Mouse (Mus musculus): Measurements from ENCODE around the gene Selenos. TPM values are rescaled to one million over a fixed set of nuclear protein-coding genes. Genes with fewer than 3 reads are reported as not detected.
"Not testable (repeated sequence)": the region's sequence is repeated elsewhere in the genome, so short reads cannot be mapped to it uniquely, and the experiment has no call there.

Selenos gene
- polyA plus RNA-seq, 1 experiment from 2014 or later, result 121 TPM

DNA sequence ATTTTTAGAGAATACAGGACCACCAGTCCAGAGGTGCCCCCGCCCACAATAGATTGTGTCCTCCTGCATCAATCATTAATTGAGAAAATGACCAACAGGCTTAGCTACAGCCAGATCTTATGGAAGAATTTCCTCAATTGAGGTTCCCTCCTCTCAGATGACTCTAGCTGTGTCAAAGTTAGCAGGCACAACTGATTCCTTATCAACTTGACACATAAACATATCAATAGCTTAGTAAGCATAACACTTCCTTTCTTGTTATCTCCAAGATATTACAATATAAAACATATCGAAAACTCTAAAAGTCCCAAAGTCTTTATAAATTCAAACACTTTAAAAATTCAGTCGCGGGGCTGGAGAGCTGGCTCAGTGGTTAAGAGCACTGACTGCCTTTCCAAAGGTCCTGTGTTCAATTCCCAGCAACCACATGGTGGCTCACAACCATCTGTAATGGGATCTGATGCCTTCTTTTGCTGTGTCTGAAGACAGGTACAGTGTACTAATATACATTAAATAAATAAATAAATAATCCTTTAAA lies 25.4 kb upstream of the Selenos start:
- H3K9ac ChIP-seq, result no peak overlapping the region
- no peak overlapping the region for H3K27ac ChIP-seq
- H3K4me3 ChIP-seq (replicated peaks), result no peak overlapping the region
- H3K4me1 ChIP-seq, result no peaks in the 10 kb centered on the region
- H3K36me3 ChIP-seq, result no peaks in the 10 kb centered on the region
- H3K9me3 ChIP-seq, result no peaks in the 10 kb centered on the region
- H3K27me3 ChIP-seq (replicated peaks), result no peaks in the 10 kb centered on the region
- no peak for ATAC-seq (ENCODE audit: insufficient read depth, low FRiP score, low read depth)
- H3K4me2 ChIP-seq, result no peak overlapping the region
- WGBS, result 86% methylated on average over 4 of the region's 4 CpGs

DNA sequence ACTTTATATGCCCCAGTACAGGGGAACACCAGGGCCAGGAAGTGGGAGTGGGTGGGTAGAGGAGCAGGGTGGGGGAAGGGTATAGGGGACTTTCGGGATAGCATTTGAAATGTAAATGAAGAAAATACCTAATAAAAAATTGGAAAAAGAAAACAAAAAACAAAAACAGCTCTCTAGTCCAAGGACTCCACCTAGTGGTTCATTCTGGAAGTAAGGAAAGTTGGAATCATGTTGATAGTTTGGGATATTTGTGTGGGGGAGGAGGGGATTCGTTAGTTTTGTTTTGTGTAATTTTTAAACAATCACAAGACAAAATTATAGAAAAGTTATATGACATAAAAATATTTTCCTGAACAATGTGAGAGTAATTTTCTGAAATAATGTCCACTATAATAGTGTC lies 24.1 kb upstream of the Selenos start:
- not testable (repeated sequence) for H3K9me3 ChIP-seq; H3K27me3 ChIP-seq (replicated peaks); H3K9ac ChIP-seq; ATAC-seq (ENCODE audit: insufficient read depth, low FRiP score, low read depth); H3K36me3 ChIP-seq; H3K4me2 ChIP-seq; H3K4me3 ChIP-seq (replicated peaks); H3K27ac ChIP-seq; H3K4me1 ChIP-seq
- WGBS, result 5% methylated on average over 2 of the region's 2 CpGs

DNA sequence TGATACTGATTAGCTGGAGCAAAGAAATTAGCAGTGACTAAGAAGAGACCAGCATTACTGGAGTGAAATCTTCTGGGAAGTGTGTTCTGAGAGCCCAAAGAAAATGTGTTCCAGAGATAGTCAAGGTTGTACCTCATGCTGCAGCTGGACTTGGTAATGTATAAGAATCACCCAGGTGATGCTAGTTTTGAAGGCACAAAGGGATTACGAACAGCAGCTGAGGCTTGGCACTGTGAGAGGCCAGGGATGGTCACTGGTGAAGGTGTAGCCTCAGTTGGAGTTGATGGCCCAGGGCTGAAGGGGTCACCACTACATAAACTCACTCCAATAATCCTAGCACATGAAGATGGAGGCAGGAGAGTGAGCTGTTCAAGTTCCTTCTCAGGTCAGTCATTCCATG lies 20.7 kb upstream of the Selenos start, which contains the start of gene Snrpa1:
TSS of gene Snrpa1 (plus strand) at position 301 of the 400 bp plus-strand sequence.
- Histone ChIP-seq H3K36me3 (peaks cover 4% of the 10 kb centered on the region; the same call in 1 of the 2 replicates), H3K9me3 (no peaks in the 10 kb centered on the region), H3K27me3 (replicated peaks) (no peaks in the 10 kb centered on the region), H3K4me3 (replicated peaks) (peak within 1 kb of the TSS; percentile 87), H3K9ac (peak within 1 kb of the TSS; percentile 94), H3K27ac (no peak within 1 kb of the TSS), H3K4me2 (peak within 1 kb of the TSS; percentile 86), H3K4me1 (peaks cover 7% of the 10 kb centered on the region; the same call in 1 of the 2 replicates)
- WGBS, result 83% methylated on average over 1 of the region's 1 CpGs
- ATAC-seq (ENCODE audit: insufficient read depth, low FRiP score, low read depth), result no peak

DNA sequence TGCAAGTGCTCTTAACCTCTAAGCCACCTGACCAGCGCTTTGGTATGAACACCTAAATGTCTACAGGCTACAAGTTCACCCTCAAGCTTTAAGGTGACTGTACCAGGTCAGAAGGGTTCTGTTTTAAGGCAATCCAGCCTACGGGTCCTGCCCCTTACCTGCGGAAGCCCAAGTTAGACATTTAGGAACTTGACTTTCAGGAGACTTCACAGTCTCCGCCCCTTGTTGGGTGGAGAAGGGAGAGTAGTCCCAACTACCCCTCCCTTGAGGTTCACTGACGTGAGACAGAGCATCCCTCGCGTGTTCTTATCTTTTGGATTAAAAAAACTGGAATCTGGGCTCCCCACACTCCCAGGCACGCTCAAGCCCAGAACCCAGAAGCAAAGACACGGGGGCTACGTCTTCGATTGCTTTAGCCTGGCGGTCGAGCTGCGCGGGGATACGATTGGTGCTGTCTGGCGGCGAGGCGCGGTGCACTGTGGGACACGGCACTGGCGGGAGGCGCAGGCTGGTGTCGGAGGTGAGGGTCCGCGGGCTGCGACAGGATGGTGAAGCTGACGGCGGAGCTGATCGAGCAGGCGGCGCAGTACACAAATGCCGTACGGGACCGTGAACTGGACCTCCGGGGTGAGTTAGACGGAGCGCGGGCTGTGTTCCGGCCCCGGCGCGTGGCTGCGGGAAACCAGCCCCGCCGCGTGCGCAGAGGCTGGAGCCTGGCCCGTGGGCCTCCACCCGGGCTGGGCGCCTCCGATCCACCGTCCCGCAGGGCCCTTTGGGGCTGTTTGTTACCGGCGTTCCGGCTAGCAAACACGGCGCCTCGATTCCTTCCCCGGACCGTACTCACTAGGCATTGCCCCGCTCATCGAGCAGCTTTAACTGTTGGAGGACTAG lies 19.1 kb upstream of the Selenos start:
- under 1% methylated on average over 64 of the region's 64 CpGs for WGBS
- Histone ChIP-seq H3K4me3 (replicated peaks) (peak overlapping the region; percentile 87), H3K9ac (peak overlapping the region; percentile 94), H3K9me3 (no peaks in the 10 kb centered on the region), H3K27ac (peak overlapping the region; percentile 78), H3K27me3 (replicated peaks) (no peaks in the 10 kb centered on the region), H3K4me1 (peaks cover 7% of the 10 kb centered on the region; the same call in 1 of the 2 replicates), H3K4me2 (peak overlapping the region; percentile 86), H3K36me3 (peaks cover 15% of the 10 kb centered on the region; the same call in 1 of the 2 replicates)
- peak; percentile 93 for ATAC-seq (ENCODE audit: insufficient read depth, low FRiP score, low read depth)

DNA sequence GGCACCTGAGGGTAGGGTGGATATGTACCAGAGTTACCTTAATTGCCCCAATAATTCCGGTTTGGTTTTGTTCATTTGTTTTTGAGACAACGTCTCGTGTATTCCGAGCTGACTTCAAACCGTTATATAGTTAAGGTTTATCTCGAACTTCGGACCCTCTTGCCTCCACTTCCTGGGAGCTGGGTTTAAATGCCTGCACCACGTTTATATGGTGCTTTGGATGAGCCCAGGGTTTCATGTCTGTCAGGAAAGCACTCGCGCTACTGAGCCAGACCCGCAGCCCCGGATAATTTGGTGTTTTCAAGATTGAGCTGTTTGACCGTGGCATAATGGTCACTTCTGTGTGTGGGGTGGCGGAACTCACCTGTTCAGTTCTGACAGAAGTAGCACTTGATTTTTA lies 18.4 kb upstream of the Selenos start:
- no peak for ATAC-seq (ENCODE audit: insufficient read depth, low FRiP score, low read depth)
- H3K27me3 ChIP-seq (replicated peaks), result no peaks in the 10 kb centered on the region
- peak overlapping the region; percentile 78; the same call in 1 of the 2 replicates for H3K27ac ChIP-seq
- H3K4me2 ChIP-seq, result peak overlapping the region; percentile 86
- peak overlapping the region; percentile 94 for H3K9ac ChIP-seq
- no peaks in the 10 kb centered on the region for H3K9me3 ChIP-seq
- peaks cover 7% of the 10 kb centered on the region; the same call in 1 of the 2 replicates for H3K4me1 ChIP-seq
- H3K36me3 ChIP-seq, result peaks cover 19% of the 10 kb centered on the region
- peak overlapping the region; percentile 87 for H3K4me3 ChIP-seq (replicated peaks)
- 2% methylated on average over 14 of the region's 14 CpGs for WGBS

DNA sequence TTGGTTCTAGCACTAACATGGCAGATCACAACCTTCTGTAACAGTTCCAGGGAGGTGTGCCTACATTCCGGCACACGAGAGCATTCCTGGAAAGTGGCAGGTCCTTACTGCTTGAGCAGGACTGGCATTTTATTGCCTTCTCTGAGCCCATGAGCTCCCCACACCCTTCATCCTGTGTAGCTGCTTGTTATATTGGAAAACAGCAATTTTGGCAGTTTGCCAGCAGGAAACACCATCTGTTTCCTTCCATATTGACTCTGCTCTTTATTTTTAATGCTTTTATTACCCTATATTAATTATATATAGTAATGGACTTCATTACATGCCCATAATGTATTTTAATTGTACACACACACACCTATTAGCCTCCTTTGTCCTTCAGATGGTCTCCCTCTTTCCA lies 3.0 kb upstream of the Selenos start:
- H3K4me3 ChIP-seq (replicated peaks), result no peak overlapping the region
- no peaks in the 10 kb centered on the region for H3K9me3 ChIP-seq
- ATAC-seq (ENCODE audit: insufficient read depth, low FRiP score, low read depth), result no peak
- WGBS, result 72% methylated on average over 2 of the region's 2 CpGs
- peaks cover 23% of the 10 kb centered on the region for H3K36me3 ChIP-seq
- peaks cover 7% of the 10 kb centered on the region; the same call in 1 of the 2 replicates for H3K4me1 ChIP-seq
- no peak overlapping the region for H3K27ac ChIP-seq
- H3K9ac ChIP-seq, result no peak overlapping the region
- H3K4me2 ChIP-seq, result no peak overlapping the region
- no peaks in the 10 kb centered on the region for H3K27me3 ChIP-seq (replicated peaks)

DNA sequence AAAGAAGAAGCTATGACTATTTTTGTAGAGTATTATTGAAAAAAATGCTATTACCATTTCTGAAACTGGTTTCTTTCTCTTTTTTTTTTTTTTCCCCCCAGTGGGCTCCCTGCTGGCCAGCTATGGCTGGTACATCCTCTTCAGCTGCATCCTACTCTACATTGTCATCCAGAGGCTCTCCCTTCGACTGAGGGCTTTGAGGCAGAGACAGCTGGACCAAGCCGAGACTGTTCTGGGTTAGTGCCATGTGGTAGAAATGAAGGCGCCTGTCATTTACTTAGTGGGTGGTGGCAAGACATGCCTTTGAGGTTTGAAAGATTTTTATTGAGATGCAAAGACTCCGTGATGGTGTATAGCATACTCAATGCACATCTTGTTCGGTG lies 773 bp downstream of the Selenos start:
- peak overlapping the region; percentile 75 for H3K4me3 ChIP-seq (replicated peaks)
- no peaks in the 10 kb centered on the region for H3K9me3 ChIP-seq
- peaks cover 16% of the 10 kb centered on the region for H3K36me3 ChIP-seq
- H3K4me1 ChIP-seq, result peaks cover 7% of the 10 kb centered on the region; the same call in 1 of the 2 replicates
- peak overlapping the region; percentile 69 for H3K4me2 ChIP-seq
- no peak overlapping the region; the same call in 1 of the 2 replicates for H3K27ac ChIP-seq
- no peak for ATAC-seq (ENCODE audit: insufficient read depth, low FRiP score, low read depth)
- no peaks in the 10 kb centered on the region for H3K27me3 ChIP-seq (replicated peaks)
- H3K9ac ChIP-seq, result peak overlapping the region; percentile 69; the same call in 1 of the 2 replicates
- 32% methylated on average over 5 of the region's 5 CpGs for WGBS

DNA sequence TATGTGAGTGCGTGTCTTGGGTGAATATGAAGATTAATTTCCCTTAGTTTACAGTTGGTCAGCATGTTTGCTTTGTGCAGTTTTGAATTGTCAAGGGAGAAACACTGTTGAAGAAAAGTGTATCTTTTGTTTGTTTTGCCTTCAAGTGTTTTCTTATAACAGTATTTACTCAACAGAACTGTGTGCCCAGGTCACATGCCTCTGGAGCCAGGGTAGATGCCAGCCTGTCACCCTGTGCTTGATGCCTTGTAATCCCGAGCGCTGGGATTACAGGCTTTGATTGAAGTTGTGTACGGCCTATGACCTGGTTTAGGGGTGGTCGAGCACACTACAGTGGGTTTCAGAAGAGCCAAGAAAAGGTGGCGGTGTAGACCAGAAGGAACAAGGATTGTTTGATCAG lies 4.3 kb downstream of the Selenos start:
- peaks cover 7% of the 10 kb centered on the region; the same call in 1 of the 2 replicates for H3K4me1 ChIP-seq
- no peak overlapping the region for H3K9ac ChIP-seq
- ATAC-seq (ENCODE audit: insufficient read depth, low FRiP score, low read depth), result no peak
- H3K27ac ChIP-seq, result no peak overlapping the region
- WGBS, result 72% methylated on average over 6 of the region's 6 CpGs
- H3K9me3 ChIP-seq, result no peaks in the 10 kb centered on the region
- no peaks in the 10 kb centered on the region for H3K27me3 ChIP-seq (replicated peaks)
- no peak overlapping the region for H3K4me3 ChIP-seq (replicated peaks)
- peaks cover 38% of the 10 kb centered on the region for H3K36me3 ChIP-seq
- no peak overlapping the region for H3K4me2 ChIP-seq

DNA sequence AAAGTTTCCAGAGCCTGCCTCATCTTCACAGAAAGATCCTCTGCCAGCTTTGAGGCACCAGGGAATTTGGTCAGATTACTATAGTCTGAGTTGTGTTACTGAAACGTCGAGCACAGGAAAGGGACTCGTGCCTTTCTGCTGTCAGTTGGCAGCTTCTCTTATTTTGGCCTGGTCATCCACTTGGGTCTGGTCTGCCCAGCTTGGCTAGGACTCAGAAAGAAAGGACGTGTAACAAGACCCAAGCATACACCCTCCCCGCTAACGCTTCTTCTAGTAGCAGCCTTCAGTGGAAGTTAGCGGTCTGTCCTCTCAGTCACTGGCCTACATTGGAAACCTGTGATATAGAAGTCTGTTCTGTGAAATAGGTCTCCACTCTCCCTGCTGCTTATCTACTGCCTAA lies 5.1 kb downstream of the Selenos start:
- 82% methylated on average over 7 of the region's 7 CpGs for WGBS
- Histone ChIP-seq H3K27me3 (replicated peaks) (no peaks in the 10 kb centered on the region), H3K9me3 (no peaks in the 10 kb centered on the region), H3K9ac (no peak overlapping the region), H3K4me3 (replicated peaks) (no peak overlapping the region), H3K27ac (no peak overlapping the region), H3K36me3 (peaks cover 45% of the 10 kb centered on the region), H3K4me1 (peaks cover 7% of the 10 kb centered on the region; the same call in 1 of the 2 replicates), H3K4me2 (no peak overlapping the region)
- no peak for ATAC-seq (ENCODE audit: insufficient read depth, low FRiP score, low read depth)

DNA sequence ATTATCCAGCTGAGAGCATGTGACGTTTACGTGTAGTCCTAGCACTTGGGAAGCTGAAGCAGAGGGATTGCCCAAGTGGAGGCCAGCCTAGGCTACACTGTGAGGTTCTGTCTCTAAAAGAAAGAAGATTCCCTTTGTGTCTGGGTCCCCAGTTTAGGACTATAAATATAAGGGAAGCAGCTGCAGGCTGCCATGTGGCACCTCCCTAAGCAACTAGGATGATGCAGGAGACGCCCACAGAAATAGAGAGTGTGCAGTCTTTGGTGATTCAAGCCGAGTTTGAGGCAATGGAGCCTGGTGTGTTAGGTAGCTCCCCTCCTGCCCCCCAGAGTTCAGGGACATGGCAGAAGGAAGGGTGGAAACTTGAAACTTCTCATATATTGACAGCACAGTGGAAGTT lies 8.2 kb downstream of the Selenos start:
- WGBS, result 83% methylated on average over 4 of the region's 4 CpGs
- no peak overlapping the region for H3K9ac ChIP-seq
- H3K9me3 ChIP-seq, result no peaks in the 10 kb centered on the region
- no peaks in the 10 kb centered on the region for H3K4me1 ChIP-seq
- H3K4me2 ChIP-seq, result no peak overlapping the region
- no peak overlapping the region for H3K4me3 ChIP-seq (replicated peaks)
- no peak overlapping the region for H3K27ac ChIP-seq
- no peak for ATAC-seq (ENCODE audit: insufficient read depth, low FRiP score, low read depth)
- H3K36me3 ChIP-seq, result peaks cover 62% of the 10 kb centered on the region
- no peaks in the 10 kb centered on the region for H3K27me3 ChIP-seq (replicated peaks)

DNA sequence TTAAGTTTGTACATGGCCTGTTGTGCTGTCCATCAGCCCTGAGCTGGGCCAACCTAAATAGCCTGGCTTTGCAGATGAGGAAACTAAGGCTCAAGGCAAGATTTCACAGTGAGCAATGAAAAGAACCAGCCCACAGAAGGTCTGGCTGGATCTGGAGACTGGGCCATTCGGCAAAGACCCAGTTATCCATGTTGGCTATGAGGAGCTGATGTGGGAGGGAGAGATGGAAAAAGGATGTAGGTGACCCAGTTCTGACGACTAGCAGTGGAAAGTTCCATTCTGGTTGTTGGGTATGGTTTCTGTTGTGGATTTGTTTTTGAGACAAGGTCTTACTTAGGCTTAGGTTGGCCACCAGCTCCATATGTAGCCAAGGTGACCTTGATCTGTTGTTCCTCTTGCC lies 8.6 kb downstream of the Selenos start:
- Histone ChIP-seq H3K36me3 (peaks cover 60% of the 10 kb centered on the region), H3K27me3 (replicated peaks) (no peaks in the 10 kb centered on the region), H3K9me3 (no peaks in the 10 kb centered on the region), H3K9ac (no peak overlapping the region), H3K4me1 (no peaks in the 10 kb centered on the region), H3K4me2 (no peak overlapping the region), H3K4me3 (replicated peaks) (no peak overlapping the region), H3K27ac (no peak overlapping the region)
- WGBS, result 91% methylated on average over 2 of the region's 2 CpGs
- no peak for ATAC-seq (ENCODE audit: insufficient read depth, low FRiP score, low read depth)

DNA sequence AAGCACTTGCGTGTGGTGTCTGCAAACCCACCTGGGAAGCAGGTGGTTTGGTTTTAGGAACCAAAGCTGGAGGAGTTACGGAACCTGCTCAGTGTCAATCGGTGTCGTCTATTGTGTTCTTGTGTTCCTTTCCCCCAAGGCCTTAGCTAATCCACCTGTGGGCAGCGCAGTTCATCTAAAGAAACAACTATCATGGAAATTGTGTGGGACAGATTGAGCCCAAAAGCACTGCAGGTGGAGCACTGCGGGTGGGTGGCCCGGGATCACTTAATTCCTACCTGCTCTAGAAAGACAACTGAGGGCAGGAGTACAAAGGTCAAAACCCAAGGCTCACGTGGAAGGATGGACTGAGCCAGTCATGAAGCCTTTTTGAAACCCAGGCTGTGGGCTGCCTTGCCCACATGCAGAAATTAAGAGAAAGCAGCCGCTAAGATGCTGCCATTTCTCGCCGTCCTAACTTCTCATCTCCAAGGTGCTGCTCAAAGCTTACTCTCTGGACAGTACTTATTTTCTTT lies 11.3 kb downstream of the Selenos start:
- 84% methylated on average over 11 of the region's 11 CpGs for WGBS
- no peak overlapping the region for H3K9ac ChIP-seq
- H3K27ac ChIP-seq, result no peak overlapping the region
- H3K4me3 ChIP-seq (replicated peaks), result no peak overlapping the region
- no peak for ATAC-seq (ENCODE audit: insufficient read depth, low FRiP score, low read depth)
- H3K9me3 ChIP-seq, result no peaks in the 10 kb centered on the region
- H3K27me3 ChIP-seq (replicated peaks), result no peaks in the 10 kb centered on the region
- H3K4me2 ChIP-seq, result no peak overlapping the region
- H3K4me1 ChIP-seq, result no peaks in the 10 kb centered on the region
- peaks cover 49% of the 10 kb centered on the region for H3K36me3 ChIP-seq

Data from stomach, embryonic 15.5 days (tissue).